8 mouse cellular contexts compared by ENCODE assay signal in genomic region chr6:127151565-127152105, GRCm38 (mm10). TPM values are rescaled to one million over a fixed set of nuclear protein-coding genes. Genes with fewer than 3 reads are reported as not detected.
A peak's percentile ranks its signal among the peaks of the same experiment; 100 is the strongest.
DNase-seq lines count a peak whose midpoint lies in the region; ATAC-seq lines count a peak whose summit lies in the region.

No protein-coding gene starts in this region.

- no peaks in the 10 kb centered on the region for H3K9me3 ChIP-seq in heart, embryonic 10.5 days
- H3K9me3 ChIP-seq in kidney, embryonic 14.5 days (ENCODE audit: control insufficient read depth, low read length) = no peaks in the 10 kb centered on the region

- H3K4me3 ChIP-seq in brown adipose tissue, adult 24 weeks (ENCODE audit: insufficient read depth, low read depth, low read length) = peak overlapping the region; percentile 64
- H3K4me3 ChIP-seq in heart, embryonic 10.5 days = peak overlapping the region; percentile 75
- peak overlapping the region; percentile 76 for H3K4me3 ChIP-seq in kidney, embryonic 14.5 days (ENCODE audit: low read length)

- peak; percentile 26 for DNase-seq in gastrocnemius, postnatal 14 days
- DNase-seq in gastrocnemius, postnatal 10 days = no peak
- DNase-seq in heart, embryonic 10.5 days (ENCODE audit: low spot score) = peak; percentile 93
- peak; percentile 53 for DNase-seq in lung, postnatal 14 days
- DNase-seq in right cerebral cortex, adult 18-20 months = peak; percentile 25

- peak; percentile 10; the same call in 1 of the 2 replicates for ATAC-seq in kidney, embryonic 14.5 days (ENCODE audit: low FRiP score, low TSS enrichment)
- no peak for ATAC-seq in erythroid progenitor cell, adult 5-6 weeks (replicated peaks; ENCODE audit: low FRiP score, poor library complexity, severe bottlenecking)

- intact Hi-C loops in gastrocnemius, postnatal 14 days (cut with DNase I; ENCODE audit: low total_unique reads) = loop anchor here (10.0 kb wide), 1 partner anchor 103 kb away; no protein-coding TSS in a partner anchor

- peak overlapping the region; percentile 44 for H3K9ac ChIP-seq in kidney, embryonic 14.5 days (ENCODE audit: low read depth, low read length)

- no peaks in the 10 kb centered on the region for H3K27me3 ChIP-seq in heart, embryonic 10.5 days (ENCODE audit: insufficient read depth, poor library complexity, severe bottlenecking)
- H3K27me3 ChIP-seq in kidney, embryonic 14.5 days (ENCODE audit: control insufficient read depth, insufficient read depth, low read length) = no peaks in the 10 kb centered on the region

- H3K36me3 ChIP-seq in heart, embryonic 10.5 days = peaks cover 7% of the 10 kb centered on the region
- H3K36me3 ChIP-seq in kidney, embryonic 14.5 days (ENCODE audit: control insufficient read depth, insufficient read depth, low read length) = peaks cover 6% of the 10 kb centered on the region

- under 1% methylated on average over 29 of the region's 29 CpGs for WGBS in heart, embryonic 10.5 days
- under 1% methylated on average over 29 of the region's 29 CpGs for WGBS in kidney, embryonic 14.5 days

- H3K27ac ChIP-seq in brown adipose tissue, adult 24 weeks (replicated peaks; ENCODE audit: low read depth, low read length) = peak overlapping the region; percentile 84
- H3K27ac ChIP-seq in heart, embryonic 10.5 days = peak overlapping the region; percentile 98
- H3K27ac ChIP-seq in kidney, embryonic 14.5 days (ENCODE audit: low read depth, low read length) = peak overlapping the region; percentile 91

- H3K4me1 ChIP-seq in brown adipose tissue, adult 24 weeks (ENCODE audit: control insufficient read depth, insufficient read depth, insufficient read length, low read length) = peaks cover 2% of the 10 kb centered on the region
- peaks cover 57% of the 10 kb centered on the region for H3K4me1 ChIP-seq in heart, embryonic 10.5 days
- peaks cover 26% of the 10 kb centered on the region for H3K4me1 ChIP-seq in kidney, embryonic 14.5 days (ENCODE audit: control insufficient read depth, insufficient read depth, low read length)

- peak overlapping the region; percentile 79 for H3K4me2 ChIP-seq in kidney, embryonic 14.5 days (replicated peaks; ENCODE audit: low read depth, low read length)

RNA-seq across cellular contexts. Expression of gene Ccnd2, which starts 0.4 kb away (rescaled TPM):
- total RNA-seq in gastrocnemius, postnatal 14 days (2021) = 10 to 100 TPM; 17.6 to 31.6 TPM
- 10 to 100 TPM; 33.2 to 52.1 TPM for total RNA-seq in gastrocnemius, postnatal 10 days (2021)
- polyA plus RNA-seq in brown adipose tissue, adult 24 weeks (2012; ENCODE audit: insufficient read depth, insufficient read length, missing spikeins) = 12.2 and 44.0 TPM in 2 replicates
- polyA plus RNA-seq in heart, embryonic 10.5 days (2016; fragmentation: Nextera tagmentation; extraction: Ambion mirVana) = 914 and 924 TPM in 2 replicates
- polyA plus RNA-seq in kidney, embryonic 14.5 days (2014; fragmentation: Nextera tagmentation; extraction: Ambion mirVana) = 793 and 904 TPM in 2 replicates
- total RNA-seq in erythroid progenitor cell, adult 5-6 weeks (2015; ENCODE audit: low replicate concordance) = 11.5 and 26.0 TPM in 2 replicates
- 5.0 and 5.2 TPM in 2 replicates for total RNA-seq in erythroid progenitor cell, adult 5-6 weeks (2017; ENCODE audit: low replicate concordance)

RNA-seq across cellular contexts. Expression of gene Tigar, which starts 42.3 kb away (rescaled TPM):
- total RNA-seq in gastrocnemius, postnatal 14 days (2021) = 10 to 100 TPM; 16.4 to 18.9 TPM
- total RNA-seq in gastrocnemius, postnatal 10 days (2021) = 1 to 10 TPM; 8.3 to 8.9 TPM
- 12.9 and 14.6 TPM in 2 replicates for polyA plus RNA-seq in brown adipose tissue, adult 24 weeks (2012; ENCODE audit: insufficient read depth, insufficient read length, missing spikeins)
- polyA plus RNA-seq in heart, embryonic 10.5 days (2016; fragmentation: Nextera tagmentation; extraction: Ambion mirVana) = 9.0 and 12.6 TPM in 2 replicates
- polyA plus RNA-seq in kidney, embryonic 14.5 days (2014; fragmentation: Nextera tagmentation; extraction: Ambion mirVana) = 1.2 and 2.6 TPM in 2 replicates
- 1.1 TPM in 1 of 2 replicates, not detected in the other for total RNA-seq in erythroid progenitor cell, adult 5-6 weeks (2015; ENCODE audit: low replicate concordance)
- 0.13 and 1.1 TPM in 2 replicates for total RNA-seq in erythroid progenitor cell, adult 5-6 weeks (2017; ENCODE audit: low replicate concordance)

Comparison
In these comparisons a context has a peak if more than half of its experiments do, and no peak if none do; other contexts are left out.
1. RNA of gene Tigar, which starts 42.3 kb away (total RNA-seq): 16.4 to 18.9 TPM in gastrocnemius, postnatal 14 days and 8.3 to 8.9 TPM in gastrocnemius, postnatal 10 days; 0.13 to 1.1 TPM in erythroid progenitor cell, adult 5-6 weeks; every median in the first group is over 4 times any median in the second.
2. Peak in every context shown above with its lines, with median percentiles within 50 percentile points of each other: H3K27ac ChIP-seq and H3K4me3 ChIP-seq.